Mouse (Mus musculus) small intestine, adult 2 months (tissue): ENCODE measurements around the gene Usp7.

Experiments used
- CTCF ChIP-seq: fragments of 200-500 bp; IDR thresholded peaks from 2 replicates; pipeline ENCODE4 v1.5.1; 2012; ENCODE audit warnings: low read depth, mild to moderate bottlenecking, control low read depth, inconsistent platforms, low read length, moderate library complexity, mixed read lengths; ENCODE audit not compliant: insufficient replicate concordance, insufficient read length; ENCODE audit errors: extremely low read depth
- POLR2A ChIP-seq: fragments of 200-500 bp; IDR thresholded peaks from 2 replicates; pipeline ENCODE4 v1.6.1; 2012; ENCODE audit warnings: low read depth, mild to moderate bottlenecking, control low read depth, inconsistent platforms, low read length, moderate library complexity

GRCm38 (mm10) chr16:8771086-8771485 is 21.0 kb downstream of the Usp7 start:
- TF ChIP-seq CTCF, result no peak
- no peak for TF ChIP-seq POLR2A
